14 mouse cellular contexts compared by ENCODE assay signal in the genomic region with DNA sequence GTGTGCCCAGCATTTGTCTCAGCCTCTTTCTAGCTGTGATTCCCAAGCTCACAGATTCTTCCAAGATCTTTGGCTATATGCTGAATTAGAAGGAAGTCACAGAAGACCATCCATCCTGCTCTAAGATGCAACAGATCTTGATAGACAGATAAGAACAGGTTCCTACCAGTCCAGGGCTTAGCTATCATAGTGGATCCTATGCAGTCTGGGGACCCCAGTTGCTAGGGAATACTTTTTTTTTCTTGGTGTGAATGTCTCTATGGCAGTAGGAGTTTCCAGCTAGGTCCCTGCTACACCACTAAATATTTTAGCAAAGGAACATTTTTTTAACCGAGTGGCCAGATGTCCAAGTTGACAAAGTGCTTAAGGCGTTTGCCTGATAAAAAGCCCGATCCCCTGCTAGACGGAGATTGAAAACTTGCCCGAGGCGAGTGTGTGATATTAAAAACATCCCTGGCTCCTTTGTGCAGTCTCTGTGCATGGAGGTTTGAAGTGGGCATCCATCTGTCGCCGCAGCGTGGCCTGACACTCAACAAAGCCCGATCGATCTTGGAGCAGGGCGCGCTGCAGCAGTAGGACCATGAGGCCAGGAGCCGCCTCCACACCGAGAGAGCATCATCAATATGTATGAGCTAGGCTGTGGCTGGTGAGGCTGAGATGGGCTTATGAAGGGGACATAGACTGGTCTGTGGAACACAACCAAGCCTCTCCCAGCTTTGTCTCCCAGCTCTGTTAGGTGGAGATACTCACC. TPM values are rescaled to one million over a fixed set of nuclear protein-coding genes. Genes with fewer than 3 reads are reported as not detected.
DNase-seq lines count a peak whose midpoint lies in the region; ATAC-seq and TF ChIP-seq lines count a peak whose summit lies in the region.
"Had no signal": no experiment of that assay in that cellular context is flagged by ENCODE, and none has a peak within 500 bp of the region (broad histone marks: within the 10 kb centered on the region; RNA-seq: fewer than 3 reads in every experiment).

No protein-coding gene starts in this region.

- ATAC-seq in megakaryocyte, adult 5-6 weeks (ENCODE audit: poor library complexity, severe bottlenecking), result no peak
- ATAC-seq in hindbrain, embryonic 13.5 days (ENCODE audit: low FRiP score), result peak; percentile 77
- ATAC-seq in midbrain, embryonic 15.5 days (replicated peaks), result peak; percentile 65; the same call in 1 of the 2 replicates

- no peak for TF ChIP-seq CTCF in lung, adult 2 months (IDR thresholded peaks at IDR 0.05; ENCODE audit: insufficient read depth, low read length)

- H3K27me3 ChIP-seq in megakaryocyte, embryonic 14.5 days (replicated peaks), result peaks cover 51% of the 10 kb centered on the region
- H3K27me3 ChIP-seq in hindbrain, embryonic 13.5 days, result peaks cover 25% of the 10 kb centered on the region
- H3K27me3 ChIP-seq in midbrain, embryonic 15.5 days (replicated peaks), result no peaks in the 10 kb centered on the region

- no peak for TF ChIP-seq POLR2A in lung, adult 2 months (IDR thresholded peaks at IDR 0.05; ENCODE audit: borderline replicate concordance, extremely low read depth, low read depth, low read length)

- H3K4me2 ChIP-seq in hindbrain, embryonic 13.5 days, result 0 out of 2 replicates have a peak overlapping the region, but pooled peaks have one; percentile 23
- peak overlapping the region; percentile 14; the same call in 1 of the 2 replicates for H3K4me2 ChIP-seq in midbrain, embryonic 15.5 days
- H3K4me2 ChIP-seq: kidney, embryonic 15.5 days; limb, embryonic 12.5 days had no signal

- H3K27ac ChIP-seq in hindbrain, embryonic 13.5 days, result peak overlapping the region; percentile 71
- H3K27ac ChIP-seq in midbrain, embryonic 15.5 days, result peak overlapping the region; percentile 14; the same call in 1 of the 2 replicates
- H3K27ac ChIP-seq: kidney, embryonic 15.5 days; limb, embryonic 12.5 days had no signal

- WGBS in hindbrain, embryonic 13.5 days, result 16% methylated on average over 15 of the region's 15 CpGs
- WGBS in midbrain, embryonic 15.5 days, result 13% methylated on average over 15 of the region's 15 CpGs
- WGBS in lung, adult 2 months, result 46% methylated on average over 15 of the region's 15 CpGs

- no peaks in the 10 kb centered on the region for H3K36me3 ChIP-seq in megakaryocyte, embryonic 14.5 days (replicated peaks; ENCODE audit: low read length)
- no peaks in the 10 kb centered on the region for H3K36me3 ChIP-seq in hindbrain, embryonic 13.5 days
- no peaks in the 10 kb centered on the region for H3K36me3 ChIP-seq in midbrain, embryonic 15.5 days (replicated peaks)
- H3K36me3 ChIP-seq: kidney, embryonic 15.5 days; limb, embryonic 12.5 days had no signal

- H3K4me3 ChIP-seq in megakaryocyte, embryonic 14.5 days (replicated peaks), result peak overlapping the region; percentile 60
- no peak overlapping the region for H3K4me3 ChIP-seq in hindbrain, embryonic 13.5 days
- no peak overlapping the region for H3K4me3 ChIP-seq in midbrain, embryonic 15.5 days
- no peak overlapping the region for H3K4me3 ChIP-seq in lung, adult 2 months (replicated peaks; ENCODE audit: extremely low read depth, low read depth, low read length)
- H3K4me3 ChIP-seq: kidney, embryonic 15.5 days; limb, embryonic 12.5 days had no signal

- no peaks in the 10 kb centered on the region for H3K4me1 ChIP-seq in megakaryocyte, embryonic 14.5 days
- H3K4me1 ChIP-seq in hindbrain, embryonic 13.5 days (replicated peaks), result peaks cover 46% of the 10 kb centered on the region
- H3K4me1 ChIP-seq in midbrain, embryonic 15.5 days, result peaks cover 23% of the 10 kb centered on the region
- H3K4me1 ChIP-seq in lung, adult 2 months (ENCODE audit: control insufficient read depth, insufficient read depth, low read length), result no peaks in the 10 kb centered on the region
- H3K4me1 ChIP-seq: kidney, embryonic 15.5 days; limb, embryonic 12.5 days had no signal

- H3K9ac ChIP-seq in hindbrain, embryonic 13.5 days, result peak overlapping the region; percentile 39
- no peak overlapping the region for H3K9ac ChIP-seq in midbrain, embryonic 15.5 days
- H3K9ac ChIP-seq: kidney, embryonic 15.5 days; limb, embryonic 12.5 days had no signal

- no peaks in the 10 kb centered on the region for H3K9me3 ChIP-seq in megakaryocyte, embryonic 14.5 days
- H3K9me3 ChIP-seq in hindbrain, embryonic 13.5 days, result no peaks in the 10 kb centered on the region
- H3K9me3 ChIP-seq in midbrain, embryonic 15.5 days, result no peaks in the 10 kb centered on the region
- H3K9me3 ChIP-seq: kidney, embryonic 15.5 days; limb, embryonic 12.5 days had no signal

- DNase-seq in frontal cortex, postnatal 25 days (ENCODE audit: low spot score in 2 of 2), result no peak
- no peak for DNase-seq in lung, adult 2 months
- DNase-seq in left cerebral cortex, adult 8-10 months (ENCODE audit: low spot score in 2 of 2), result no peak
- DNase-seq in layer of hippocampus, adult 11-12 months (ENCODE audit: low spot score), result no peak
- DNase-seq: gastrocnemius, postnatal 25 days had no signal

RNA-seq across cellular contexts. Expression of gene Bhlhe23, which starts 18.0 kb away (rescaled TPM):
- polyA plus RNA-seq in megakaryocyte, embryonic 14.5 days (2012; ENCODE audit: insufficient read depth, low replicate concordance), result not detected in 2 replicates
- total RNA-seq in megakaryocyte, adult 5-6 weeks (2015), result not detected in 2 replicates
- total RNA-seq in megakaryocyte, adult 5-6 weeks (2017), result not detected in 2 replicates
- polyA plus RNA-seq in hindbrain, embryonic 13.5 days (2015; fragmentation: Nextera tagmentation; extraction: Ambion mirVana), result 1.2 and 2.5 TPM in 2 replicates
- polyA plus RNA-seq in midbrain, embryonic 15.5 days (2015; fragmentation: Nextera tagmentation; extraction: Ambion mirVana), result 14.9 and 16.5 TPM in 2 replicates
- not detected in 2 replicates for polyA plus RNA-seq in lung, adult 2 months (2012; rRNA removed)
- total RNA-seq in left cerebral cortex, adult 8-10 months (2022), result not detected
- total RNA-seq: gastrocnemius, postnatal 25 days had no signal
- polyA plus RNA-seq: cortical plate, adult 2 months; heart, embryonic 14.5 days; kidney, embryonic 15.5 days; limb, embryonic 12.5 days; liver, embryonic 16.5 days had no signal

RNA-seq across cellular contexts. Expression of gene Slc17a9, which starts 33.6 kb away (rescaled TPM):
- 3.5 and 6.1 TPM in 2 replicates for polyA plus RNA-seq in megakaryocyte, embryonic 14.5 days (2012; ENCODE audit: insufficient read depth, low replicate concordance)
- 7.9 and 9.9 TPM in 2 replicates for total RNA-seq in megakaryocyte, adult 5-6 weeks (2015)
- 5.2 and 7.1 TPM in 2 replicates for total RNA-seq in megakaryocyte, adult 5-6 weeks (2017)
- 0.19 and 0.83 TPM in 2 replicates for polyA plus RNA-seq in hindbrain, embryonic 13.5 days (2015; fragmentation: Nextera tagmentation; extraction: Ambion mirVana)
- 0.17 and 0.26 TPM in 2 replicates for polyA plus RNA-seq in midbrain, embryonic 15.5 days (2015; fragmentation: Nextera tagmentation; extraction: Ambion mirVana)
- 10.1 and 10.2 TPM in 2 replicates for polyA plus RNA-seq in lung, adult 2 months (2012; rRNA removed)
- total RNA-seq in left cerebral cortex, adult 8-10 months (2022), result 1 to 10 TPM in 2 of 4 experiments, under 1 TPM in 2; 0.43 to 1.3 (median 0.94) TPM

RNA-seq across cellular contexts. Expression of gene Gid8, which starts 48.8 kb away (rescaled TPM):
- polyA plus RNA-seq in megakaryocyte, embryonic 14.5 days (2012; ENCODE audit: insufficient read depth, low replicate concordance), result 10.8 TPM in 1 of 2 replicates, not detected in the other
- total RNA-seq in megakaryocyte, adult 5-6 weeks (2015), result 72.6 and 76.0 TPM in 2 replicates
- total RNA-seq in megakaryocyte, adult 5-6 weeks (2017), result 64.1 and 82.6 TPM in 2 replicates
- polyA plus RNA-seq in hindbrain, embryonic 13.5 days (2015; fragmentation: Nextera tagmentation; extraction: Ambion mirVana), result 56.6 and 58.7 TPM in 2 replicates
- polyA plus RNA-seq in midbrain, embryonic 15.5 days (2015; fragmentation: Nextera tagmentation; extraction: Ambion mirVana), result 56.1 and 60.7 TPM in 2 replicates
- polyA plus RNA-seq in lung, adult 2 months (2012; rRNA removed), result 16.6 and 27.8 TPM in 2 replicates
- total RNA-seq in left cerebral cortex, adult 8-10 months (2022), result 10 to 100 TPM; 66.2 to 72.7 (median 68.5) TPM

RNA-seq across cellular contexts. Expression of gene Dido1, which starts 48.9 kb away (rescaled TPM):
- 3.4 and 8.4 TPM in 2 replicates for polyA plus RNA-seq in megakaryocyte, embryonic 14.5 days (2012; ENCODE audit: insufficient read depth, low replicate concordance)
- 30.0 and 32.1 TPM in 2 replicates for total RNA-seq in megakaryocyte, adult 5-6 weeks (2015)
- total RNA-seq in megakaryocyte, adult 5-6 weeks (2017), result 41.3 and 46.9 TPM in 2 replicates
- polyA plus RNA-seq in hindbrain, embryonic 13.5 days (2015; fragmentation: Nextera tagmentation; extraction: Ambion mirVana), result 27.6 and 29.7 TPM in 2 replicates
- 29.0 and 30.1 TPM in 2 replicates for polyA plus RNA-seq in midbrain, embryonic 15.5 days (2015; fragmentation: Nextera tagmentation; extraction: Ambion mirVana)
- polyA plus RNA-seq in lung, adult 2 months (2012; rRNA removed), result 10.9 and 17.4 TPM in 2 replicates
- total RNA-seq in left cerebral cortex, adult 8-10 months (2022), result 10 to 100 TPM; 53.8 to 57.8 (median 55.2) TPM
